Mouse (Mus musculus): ENCODE measurements around the gene Btbd35f9. TPM values are rescaled to one million over a fixed set of nuclear protein-coding genes. Genes with fewer than 3 reads are reported as not detected.
"Not testable (repeated sequence)": the region's sequence is repeated elsewhere in the genome, so short reads cannot be mapped to it uniquely, and the experiment has no call there.

Gene Btbd35f9
- not detected in 2 replicates for polyA plus RNA-seq (2014; fragmentation: Nextera tagmentation; extraction: Ambion mirVana)

DNA sequence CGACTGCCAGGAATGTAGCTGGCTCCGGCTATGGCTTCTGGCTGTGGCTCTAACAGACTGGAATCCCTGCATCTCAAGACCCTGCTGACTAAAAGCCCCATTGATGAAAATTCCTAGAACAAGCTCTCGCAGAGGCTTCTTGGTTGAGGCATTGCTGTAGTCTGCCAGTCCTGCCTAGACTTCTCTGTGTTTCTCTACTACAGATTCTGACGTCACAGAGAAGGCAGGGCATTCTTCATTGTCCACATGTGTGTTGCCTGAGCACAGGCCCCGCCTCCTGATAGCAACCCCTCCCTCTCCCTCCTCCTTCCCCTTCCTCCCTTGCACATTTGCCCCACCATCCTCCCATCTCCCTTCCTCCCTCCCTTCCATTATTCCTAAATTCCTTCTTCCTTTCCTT is at the start of gene Btbd35f9:
TSS of gene Btbd35f9 (minus strand) at position 101 of the 400 bp plus-strand sequence.
- H3K27me3 ChIP-seq (ENCODE audit: control insufficient read depth, insufficient read depth, low read length); H3K36me3 ChIP-seq (ENCODE audit: control insufficient read depth, insufficient read depth, low read length); H3K4me2 ChIP-seq (ENCODE audit: low read depth, low read length); H3K27ac ChIP-seq (ENCODE audit: low read depth, low read length); H3K9ac ChIP-seq (replicated peaks; ENCODE audit: low read depth, low read length); ATAC-seq (ENCODE audit: low read depth); H3K4me1 ChIP-seq (ENCODE audit: control insufficient read depth, insufficient read depth, low read length); H3K9me3 ChIP-seq (ENCODE audit: control insufficient read depth, low read length); H3K4me3 ChIP-seq (ENCODE audit: low read depth, low read length): not testable (repeated sequence)
- WGBS: no CpG with 5 or more reads among the region's 5 CpGs

Other genes starting within 250 kb of the Btbd35f9 start
- not detected in 2 replicates for gene Btbd35f6, start 205.0 kb downstream of the Btbd35f9 start, polyA plus RNA-seq (2014; fragmentation: Nextera tagmentation; extraction: Ambion mirVana)
- gene Gm21870, start 174.7 kb downstream of the Btbd35f9 start, polyA plus RNA-seq (2014; fragmentation: Nextera tagmentation; extraction: Ambion mirVana): not detected in 2 replicates
- gene Spin2g, start 77.2 kb upstream of the Btbd35f9 start, polyA plus RNA-seq (2014; fragmentation: Nextera tagmentation; extraction: Ambion mirVana): not detected in 2 replicates